Mouse (Mus musculus) hindbrain, embryonic 11.5 days (tissue): Measurements from ENCODE around the gene Tyro3. TPM values are rescaled to one million over a fixed set of nuclear protein-coding genes. Genes with fewer than 3 reads are reported as not detected.

Experiments used
- ATAC-seq: fragments of 200-750 bp; cut with Nextera tagmentation; 2 replicates; pipeline ENCODE4 v1.8.0; 2017; ENCODE audit warnings: mild to moderate bottlenecking, moderate TSS enrichment, moderate library complexity; ENCODE audit not compliant: low FRiP score
- DNase-seq: peaks from one replicate; pipeline ENCODE4 v3.0.0-alpha.2; 2015; ENCODE audit warnings: low spot score
- H3K27ac ChIP-seq: fragments of 300-500 bp; sonication (generic); 2 replicates; pipeline ENCODE4 v1.5.1; 2014; ENCODE audit warnings: mild to moderate bottlenecking, low read depth, low read length
- H3K27me3 ChIP-seq: fragments of 300-500 bp; sonication (generic); 2 replicates; pipeline ENCODE4 v1.6.1; 2014; ENCODE audit warnings: mild to moderate bottlenecking, low read length, moderate library complexity, mixed read lengths; ENCODE audit not compliant: control insufficient read depth, insufficient read depth
- H3K36me3 ChIP-seq: fragments of 300-500 bp; sonication (generic); 2 replicates; pipeline ENCODE4 v1.6.1; 2014; ENCODE audit warnings: mild to moderate bottlenecking, low read length, moderate library complexity, mixed read lengths; ENCODE audit not compliant: control insufficient read depth, insufficient read depth
- H3K4me1 ChIP-seq: fragments of 300-500 bp; sonication (generic); replicated peaks from 2 replicates; pipeline ENCODE4 v1.6.1; 2014; ENCODE audit warnings: low read length, mixed read lengths; ENCODE audit not compliant: control insufficient read depth, insufficient read depth
- H3K4me2 ChIP-seq: fragments of 300-500 bp; sonication (generic); replicated peaks from 2 replicates; pipeline ENCODE4 v1.6.1; 2014; ENCODE audit warnings: mild to moderate bottlenecking, low read depth, low read length
- H3K4me3 ChIP-seq: fragments of 300-500 bp; sonication (generic); 2 replicates; pipeline ENCODE4 v1.5.1; 2014; ENCODE audit warnings: low read depth, low read length
- H3K9ac ChIP-seq: fragments of 300-500 bp; sonication (generic); 2 replicates; pipeline ENCODE4 v1.6.1; 2014; ENCODE audit warnings: low read depth, low read length
- H3K9me3 ChIP-seq: fragments of 300-500 bp; sonication (generic); 2 replicates; pipeline ENCODE4 v1.6.1; 2016; ENCODE audit warnings: low read length; ENCODE audit not compliant: control insufficient read depth
- WGBS: fragments of 180-500 bp; shearing (Covaris S2); extraction: QIAGEN DNeasy Blood & Tissue Kit; methylation state at CpG from one replicate; pipeline ENCODE4 v1.1.7; 2014; 5-methylcytosine and 5-hydroxymethylcytosine counted together
- polyA plus RNA-seq: library from polyadenylated mRNA; unstranded; fragments of >200 nt; fragmentation: Nextera tagmentation; extraction: Ambion mirVana; gene quantifications from 2 replicates; pipeline ENCODE4 v1.2.1, GENCODE M21; 2014

Tyro3 gene
- polyA plus RNA-seq, 1 experiment from 2014 or later, result 16.6 TPM

GRCm38 (mm10) chr2:119857341-119857740 is 59.8 kb downstream of the Tyro3 start:
- Histone ChIP-seq H3K27ac (no peak overlapping the region), H3K4me3 (no peak overlapping the region), H3K4me1 (no peaks in the 10 kb centered on the region), H3K9ac (no peak overlapping the region), H3K36me3 (no peaks in the 10 kb centered on the region), H3K4me2 (no peak overlapping the region), H3K9me3 (no peaks in the 10 kb centered on the region), H3K27me3 (no peaks in the 10 kb centered on the region)
- no peak for ATAC-seq
- 81% methylated on average over 2 of the region's 2 CpGs for WGBS
- DNase-seq, result no peak

- Histone ChIP-seq H3K4me1 (no peaks in the 10 kb centered on the region), H3K4me2 (no peak overlapping the region), H3K9ac (no peak overlapping the region), H3K36me3 (no peaks in the 10 kb centered on the region), H3K27ac (no peak overlapping the region), H3K27me3 (no peaks in the 10 kb centered on the region), H3K9me3 (no peaks in the 10 kb centered on the region), H3K4me3 (no peak overlapping the region)
- 81% methylated on average over 4 of the region's 4 CpGs for WGBS
- ATAC-seq, result no peak
- DNase-seq, result no peak
Observed at GRCm38 (mm10) chr2:119864484-119864883, 67.0 kb downstream of the Tyro3 start.

Other genes with a start within 250 kb of the Tyro3 start
- 87.1 and 89.1 TPM in 2 replicates for gene Nusap1, start 179.4 kb upstream of the Tyro3 start, polyA plus RNA-seq
- 30.7 and 33.2 TPM in 2 replicates for gene Oip5, start 179.3 kb upstream of the Tyro3 start, polyA plus RNA-seq
- 42.1 TPM in 2 replicates for gene Ndufaf1, start 134.9 kb upstream of the Tyro3 start, polyA plus RNA-seq
- 32.5 and 40.8 TPM in 2 replicates for gene Rtf1, start 122.7 kb upstream of the Tyro3 start, polyA plus RNA-seq
- 0.60 and 0.89 TPM in 2 replicates for gene Itpka, start 55.4 kb upstream of the Tyro3 start, polyA plus RNA-seq
- gene Ltk, start 37.3 kb upstream of the Tyro3 start, polyA plus RNA-seq, result 0.08 and 0.46 TPM in 2 replicates
- gene Rpap1, start 10.2 kb upstream of the Tyro3 start, polyA plus RNA-seq, result 19.0 and 19.9 TPM in 2 replicates
- gene Mga, start 99.5 kb downstream of the Tyro3 start, polyA plus RNA-seq, result 31.4 and 43.8 TPM in 2 replicates
- gene Mapkbp1, start 175.0 kb downstream of the Tyro3 start, polyA plus RNA-seq, result 3.2 and 4.4 TPM in 2 replicates
- gene Jmjd7, start 229.8 kb downstream of the Tyro3 start, polyA plus RNA-seq, result 22.2 and 25.4 TPM in 2 replicates
- 3.1 and 5.3 TPM in 2 replicates for gene Gm28042, start 229.8 kb downstream of the Tyro3 start, polyA plus RNA-seq
- 1.6 and 2.5 TPM in 2 replicates for gene Pla2g4b, start 235.7 kb downstream of the Tyro3 start, polyA plus RNA-seq